Mouse (Mus musculus): ENCODE results near the gene Olfr1000. TPM values are rescaled to one million over a fixed set of nuclear protein-coding genes. Genes with fewer than 3 reads are reported as not detected.
"Not testable (repeated sequence)": the region's sequence is repeated elsewhere in the genome, so short reads cannot be mapped to it uniquely, and the experiment has no call there.

Gene Olfr1000
- not detected for total RNA-seq (2021)
- long read RNA-seq, experiment 1, result 0 reads
- long read RNA-seq, experiment 2, result 0 reads

DNA sequence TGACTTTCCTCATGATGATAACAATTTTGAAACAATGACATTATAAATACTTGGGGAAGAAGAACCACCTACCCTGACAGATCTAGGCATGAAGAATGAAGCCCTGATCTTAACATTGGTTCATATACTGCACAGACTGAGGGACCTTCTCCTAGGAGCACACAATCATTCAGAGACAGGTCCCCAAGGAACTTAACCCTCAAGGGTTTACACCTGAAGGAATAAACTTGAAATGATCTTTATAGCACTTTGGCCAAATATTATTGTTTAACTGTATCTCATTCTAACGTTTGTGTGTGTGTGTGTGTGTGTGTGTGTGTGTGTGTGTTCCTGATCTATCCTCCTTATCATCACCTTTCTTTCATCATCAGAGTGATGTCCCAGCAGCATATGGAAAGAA is at the start of gene Olfr1000:
Olfr1000 (minus strand) TSS at position 101 of the 400 bp plus-strand sequence.
- no peak for DNase-seq (ENCODE audit: low spot score in 2 of 2)

DNA sequence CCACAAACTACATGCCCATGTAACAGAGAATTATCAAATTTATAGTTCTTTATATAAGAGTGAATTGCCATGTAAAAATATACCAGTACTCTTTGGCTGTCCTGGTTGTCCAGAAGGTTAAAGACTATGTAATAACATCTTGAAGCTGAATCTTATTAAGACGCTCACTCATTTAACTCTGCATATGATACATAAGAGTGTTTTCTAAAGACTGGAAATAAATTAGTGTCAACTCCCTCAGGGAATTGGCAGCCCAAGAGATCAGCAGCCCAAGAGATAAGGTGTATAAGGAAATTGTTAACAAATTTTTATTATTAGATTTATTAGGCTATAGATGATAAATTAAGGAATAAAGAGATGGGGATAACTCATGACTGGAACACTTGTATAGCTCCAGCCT is 38.9 kb upstream of the Olfr1000 start, which contains the start of gene Olfr1002:
Olfr1002 (minus strand) TSS at position 101 of the 400 bp plus-strand sequence.
- DNase-seq (ENCODE audit: low spot score in 2 of 2), result no peak

DNA sequence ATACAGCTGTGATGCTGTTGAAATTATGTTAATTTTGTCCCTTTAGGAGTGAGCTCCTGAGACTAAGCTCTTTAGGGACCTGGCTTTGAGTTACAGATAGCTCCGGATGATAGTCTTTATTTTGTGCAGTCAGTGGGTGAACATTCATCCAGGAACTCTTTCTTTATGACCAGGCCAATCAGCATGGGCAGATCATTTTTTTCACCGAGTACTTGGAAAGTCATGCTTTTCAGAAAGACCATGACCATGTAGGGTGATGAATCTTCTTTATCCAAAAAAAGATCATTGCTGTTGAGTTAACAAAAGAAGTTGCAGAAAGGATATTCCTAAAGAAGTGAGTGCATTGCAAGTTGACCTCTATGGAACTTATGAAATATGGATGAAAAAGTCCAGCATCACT is 23.1 kb downstream of the Olfr1000 start, which contains the start of gene Olfr998:
Olfr998 (plus strand) TSS at position 301 of the 400 bp plus-strand sequence.
- DNase-seq (ENCODE audit: low spot score in 2 of 2), result not testable (repeated sequence)

DNA sequence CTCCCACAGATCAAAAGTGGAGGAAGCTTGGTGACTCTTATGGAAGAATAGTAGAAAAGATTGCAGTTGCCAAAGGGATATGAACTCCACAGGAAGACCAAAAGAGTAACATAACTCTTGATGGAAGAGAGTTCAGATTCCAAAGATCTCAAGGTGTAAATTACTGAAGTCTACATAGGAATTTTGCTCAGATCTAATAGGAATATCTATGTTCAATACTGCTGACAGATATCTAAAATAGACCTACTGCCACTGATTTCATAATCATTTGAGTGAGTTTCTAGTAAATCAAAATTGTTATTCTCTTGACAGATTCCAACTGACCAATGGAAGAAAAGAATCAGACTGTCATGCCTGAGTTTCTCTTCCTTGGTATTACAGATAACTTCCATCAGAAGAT is 32.8 kb downstream of the Olfr1000 start, which contains the start of gene Olfr996:
Olfr996 (plus strand) TSS at position 301 of the 400 bp plus-strand sequence.
- DNase-seq (ENCODE audit: low spot score in 2 of 2), result no peak

DNA sequence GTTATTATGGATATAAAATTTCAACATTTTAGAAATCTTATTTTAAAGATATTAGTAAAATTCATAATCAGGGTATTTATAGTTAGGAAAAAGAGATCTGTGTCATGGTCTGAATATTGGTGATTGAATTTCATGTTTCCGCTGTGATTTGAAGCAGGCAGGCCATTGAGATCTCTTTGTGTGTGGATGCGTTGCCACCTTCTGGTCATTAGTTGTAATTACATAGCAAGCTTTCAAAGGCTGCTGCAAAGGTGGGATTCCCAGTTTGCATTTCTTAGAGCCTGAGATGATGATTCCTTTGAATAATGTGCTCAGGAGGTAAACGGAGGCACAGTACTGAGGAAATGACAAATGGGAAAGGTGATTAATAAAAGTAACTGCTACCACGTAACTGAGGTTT is 50.5 kb downstream of the Olfr1000 start:
- peak; percentile 23 to 44 for DNase-seq (ENCODE audit: low spot score in 2 of 2)

DNA sequence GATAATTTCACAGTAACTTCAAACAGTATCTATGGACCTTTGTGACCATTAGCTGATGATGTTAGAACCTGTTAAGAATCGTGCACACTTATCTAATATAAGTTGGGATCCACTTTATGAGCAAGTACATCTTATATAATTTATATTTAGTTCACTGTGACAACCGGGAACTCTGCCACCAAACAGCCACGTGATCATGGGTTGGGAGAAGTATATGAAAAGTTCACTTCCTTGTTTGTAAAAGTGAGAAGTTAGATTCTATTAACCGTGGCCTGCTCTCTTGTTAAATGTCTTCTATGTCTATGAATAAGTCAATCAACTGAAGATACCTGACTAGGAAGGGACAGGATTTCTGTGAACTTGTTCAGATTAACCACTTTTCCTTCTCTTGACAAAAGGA is 51.5 kb downstream of the Olfr1000 start:
- no peak for DNase-seq (ENCODE audit: low spot score in 2 of 2)

Other genes with a start within 250 kb of the Olfr1000 start
- gene Olfr988, start 248.7 kb downstream of the Olfr1000 start, total RNA-seq (2021), result not detected
- not detected for gene Olfr992, start 202.4 kb downstream of the Olfr1000 start, total RNA-seq (2021)
- not detected for gene Olfr993, start 197.0 kb downstream of the Olfr1000 start, total RNA-seq (2021)
- gene Olfr994, start 175.5 kb downstream of the Olfr1000 start, total RNA-seq (2021), result not detected
- gene Olfr995, start 168.3 kb downstream of the Olfr1000 start, total RNA-seq (2021), result not detected
- not detected for gene 4833423E24Rik, start 92.9 kb downstream of the Olfr1000 start, total RNA-seq (2021)
- not detected for gene Olfr996, start 32.7 kb downstream of the Olfr1000 start, total RNA-seq (2021)
- not detected for gene Olfr998, start 23.0 kb downstream of the Olfr1000 start, total RNA-seq (2021)
- gene Olfr1002, start 38.8 kb upstream of the Olfr1000 start, total RNA-seq (2021), result not detected
- gene Olfr154, start 52.6 kb upstream of the Olfr1000 start, total RNA-seq (2021), result not detected
- not detected for gene Olfr1006, start 66.9 kb upstream of the Olfr1000 start, total RNA-seq (2021)
- gene Olfr1008, start 77.5 kb upstream of the Olfr1000 start, total RNA-seq (2021), result not detected
- gene Olfr1009, start 103.5 kb upstream of the Olfr1000 start, total RNA-seq (2021), result not detected
- not detected for gene Olfr1012, start 150.9 kb upstream of the Olfr1000 start, total RNA-seq (2021)
- gene Olfr1013, start 155.2 kb upstream of the Olfr1000 start, total RNA-seq (2021), result not detected
- not detected for gene Olfr1014, start 160.8 kb upstream of the Olfr1000 start, total RNA-seq (2021)
- not detected for gene Olfr1015, start 170.1 kb upstream of the Olfr1000 start, total RNA-seq (2021)
- gene Olfr1016, start 190.6 kb upstream of the Olfr1000 start, total RNA-seq (2021), result not detected
- gene Olfr1018, start 206.6 kb upstream of the Olfr1000 start, total RNA-seq (2021), result not detected
- gene Olfr1019, start 233.6 kb upstream of the Olfr1000 start, total RNA-seq (2021), result not detected
- not detected for gene Olfr1020, start 235.1 kb upstream of the Olfr1000 start, total RNA-seq (2021)

Data from left cerebral cortex, adult 18-20 months (tissue).